Mouse (Mus musculus) embryonic fibroblast, embryonic 13.5 days (primary cell): ENCODE results near the gene Klf5. TPM values are rescaled to one million over a fixed set of nuclear protein-coding genes. Genes with fewer than 3 reads are reported as not detected.
A peak's percentile ranks its signal among the peaks of the same experiment; 100 is the strongest.

Experiments used
- H3K27ac ChIP-seq: 2 replicates; pipeline ENCODE4 v1.5.1; 2012; ENCODE audit warnings: low read length, control low read depth, inconsistent platforms; ENCODE audit not compliant: insufficient read depth
- H3K4me1 ChIP-seq: 2 replicates; pipeline ENCODE4 v1.6.1; 2011; ENCODE audit warnings: low read length; ENCODE audit not compliant: control insufficient read depth, insufficient read depth
- H3K4me3 ChIP-seq: 2 replicates; pipeline ENCODE4 v1.5.1; 2011; ENCODE audit warnings: mild to moderate bottlenecking, control low read depth, low read length; ENCODE audit not compliant: insufficient read depth
- CTCF ChIP-seq: IDR thresholded peaks from 2 replicates; pipeline ENCODE4 v1.5.1; 2011; ENCODE audit warnings: mild to moderate bottlenecking, control low read depth, low read length, moderate library complexity, borderline replicate concordance; ENCODE audit not compliant: insufficient read depth
- POLR2A ChIP-seq: IDR thresholded peaks from 2 replicates; pipeline ENCODE4 v1.6.1; 2011; ENCODE audit warnings: low read depth, mild to moderate bottlenecking, control low read depth, low read length, moderate library complexity
- polyA plus RNA-seq: library from polyadenylated mRNA; stranded (reverse); fragments of >200 nt; gene quantifications from 2 replicates; pipeline ENCODE4 v1.2.4, GENCODE M21; 2011; ENCODE audit warnings: low read depth; ENCODE audit not compliant: missing spikeins, insufficient read length

Klf5 gene
- 7.0 and 9.1 TPM in 2 replicates for polyA plus RNA-seq

DNA sequence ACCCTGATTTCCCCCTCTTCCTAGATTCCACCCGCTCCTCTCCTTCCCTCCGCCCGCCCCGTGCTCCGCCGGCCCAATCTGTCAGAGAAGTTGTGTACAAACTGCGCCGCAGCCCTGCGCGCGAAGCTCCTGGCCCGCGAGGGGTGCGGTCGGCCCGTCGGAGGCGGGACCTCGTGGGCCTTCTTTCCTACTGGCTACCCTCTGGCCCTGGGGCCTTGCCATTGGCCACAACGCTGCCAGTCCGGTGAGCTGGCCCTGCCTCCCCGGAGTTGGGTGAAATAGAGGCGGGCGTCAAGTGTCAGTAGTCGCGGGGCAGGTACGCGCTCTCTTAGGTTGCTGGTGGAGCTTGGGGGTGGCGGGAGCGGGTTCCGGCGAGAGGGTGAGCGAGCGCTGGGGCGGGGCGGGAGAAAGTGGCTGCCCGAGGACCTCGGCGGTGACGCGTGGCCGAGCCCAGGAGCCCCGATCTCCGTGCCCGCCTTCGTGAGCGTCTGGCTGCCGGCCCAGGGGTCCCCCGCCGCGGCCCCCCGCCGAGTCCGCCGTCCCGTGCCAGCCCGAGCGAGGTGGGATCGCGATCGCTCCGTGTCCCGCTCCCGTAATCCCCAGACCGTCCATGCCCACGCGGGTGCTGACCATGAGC lies at the start of gene Klf5:
TSS of gene Klf5 (plus strand) at position 307 of the 637 bp plus-strand sequence.
- peak; percentile 72 for TF ChIP-seq POLR2A
- TF ChIP-seq CTCF: no peak
- Histone ChIP-seq H3K4me1 (peaks cover 3% of the 10 kb centered on the region), H3K4me3 (peak within 1 kb of the TSS; percentile 87), H3K27ac (peak within 1 kb of the TSS; percentile 43; the same call in 1 of the 2 replicates)

GRCm38 (mm10) chr14:99262026-99262425 lies 36.5 kb upstream of the Klf5 start:
- TF ChIP-seq POLR2A (no peak), CTCF (no peak)
- no peak overlapping the region for H3K27ac ChIP-seq
- H3K4me1 ChIP-seq: no peaks in the 10 kb centered on the region
- no peak overlapping the region for H3K4me3 ChIP-seq

GRCm38 (mm10) chr14:99263816-99264215 lies 34.7 kb upstream of the Klf5 start:
- Histone ChIP-seq H3K4me3 (no peak overlapping the region), H3K4me1 (no peaks in the 10 kb centered on the region), H3K27ac (no peak overlapping the region)
- TF ChIP-seq POLR2A (no peak), CTCF (no peak)

- H3K4me3 ChIP-seq: no peak overlapping the region
- TF ChIP-seq CTCF (no peak), POLR2A (no peak)
- H3K4me1 ChIP-seq: no peaks in the 10 kb centered on the region
- no peak overlapping the region for H3K27ac ChIP-seq
Observed at GRCm38 (mm10) chr14:99265791-99266190, 32.7 kb upstream of the Klf5 start.

GRCm38 (mm10) chr14:99266749-99267148 lies 31.7 kb upstream of the Klf5 start:
- no peak overlapping the region for H3K27ac ChIP-seq
- H3K4me3 ChIP-seq: no peak overlapping the region
- TF ChIP-seq CTCF (no peak), POLR2A (no peak)
- no peaks in the 10 kb centered on the region for H3K4me1 ChIP-seq

- TF ChIP-seq CTCF (no peak), POLR2A (no peak)
- Histone ChIP-seq H3K4me1 (peaks cover 6% of the 10 kb centered on the region; the same call in 1 of the 2 replicates), H3K4me3 (no peak overlapping the region), H3K27ac (no peak overlapping the region)
Observed at GRCm38 (mm10) chr14:99274056-99274455, 24.4 kb upstream of the Klf5 start.

DNA sequence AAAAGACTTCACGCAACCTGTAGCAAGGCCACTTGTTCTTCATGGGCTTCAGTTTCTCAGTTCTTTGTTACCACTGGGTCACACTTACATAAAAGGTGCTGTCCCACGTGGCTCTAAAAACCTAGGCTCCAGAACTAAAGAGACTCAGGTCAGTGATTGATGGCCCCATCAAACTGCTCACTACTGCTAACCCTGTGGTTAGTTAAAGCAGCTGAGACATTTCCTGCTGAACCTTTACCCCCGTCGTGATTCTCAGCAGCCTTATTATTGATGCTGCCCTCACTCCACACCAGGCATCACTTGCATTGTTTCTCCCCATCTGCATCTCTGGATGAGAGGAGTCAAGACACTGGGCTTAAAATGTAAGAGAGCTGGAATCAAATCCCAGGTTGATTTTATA lies 22.7 kb upstream of the Klf5 start:
- H3K4me3 ChIP-seq: no peak overlapping the region
- H3K27ac ChIP-seq: no peak overlapping the region
- no peak for TF ChIP-seq POLR2A
- no peak for TF ChIP-seq CTCF
- H3K4me1 ChIP-seq: peaks cover 6% of the 10 kb centered on the region; the same call in 1 of the 2 replicates

GRCm38 (mm10) chr14:99278312-99278711 lies 20.2 kb upstream of the Klf5 start:
- H3K4me3 ChIP-seq: no peak overlapping the region
- TF ChIP-seq POLR2A (no peak), CTCF (no peak)
- peaks cover 6% of the 10 kb centered on the region; the same call in 1 of the 2 replicates for H3K4me1 ChIP-seq
- no peak overlapping the region for H3K27ac ChIP-seq

- TF ChIP-seq POLR2A: no peak
- no peak for TF ChIP-seq CTCF
Observed at GRCm38 (mm10) chr14:99278763-99279486, 19.6 kb upstream of the Klf5 start.

GRCm38 (mm10) chr14:99280399-99280798 lies 18.1 kb upstream of the Klf5 start:
- TF ChIP-seq POLR2A (no peak), CTCF (no peak)
- Histone ChIP-seq H3K27ac (no peak overlapping the region), H3K4me3 (no peak overlapping the region), H3K4me1 (peaks cover 6% of the 10 kb centered on the region; the same call in 1 of the 2 replicates)

More at GRCm38 (mm10) chr14:99278763-99279486, 19.6 kb upstream of the Klf5 start:
- H3K27ac ChIP-seq: no peak overlapping the region
- H3K4me3 ChIP-seq: no peak overlapping the region
- H3K4me1 ChIP-seq: peaks cover 6% of the 10 kb centered on the region; the same call in 1 of the 2 replicates
